Mouse (Mus musculus): ENCODE data around the gene Ppt2. TPM values are rescaled to one million over a fixed set of nuclear protein-coding genes. Genes with fewer than 3 reads are reported as not detected.
A peak's percentile ranks its signal among the peaks of the same experiment; 100 is the strongest.

Ppt2 gene
- total and polyA plus RNA-seq, 2 experiments from 2014 or later: 20.2 to 27.2 TPM

DNA sequence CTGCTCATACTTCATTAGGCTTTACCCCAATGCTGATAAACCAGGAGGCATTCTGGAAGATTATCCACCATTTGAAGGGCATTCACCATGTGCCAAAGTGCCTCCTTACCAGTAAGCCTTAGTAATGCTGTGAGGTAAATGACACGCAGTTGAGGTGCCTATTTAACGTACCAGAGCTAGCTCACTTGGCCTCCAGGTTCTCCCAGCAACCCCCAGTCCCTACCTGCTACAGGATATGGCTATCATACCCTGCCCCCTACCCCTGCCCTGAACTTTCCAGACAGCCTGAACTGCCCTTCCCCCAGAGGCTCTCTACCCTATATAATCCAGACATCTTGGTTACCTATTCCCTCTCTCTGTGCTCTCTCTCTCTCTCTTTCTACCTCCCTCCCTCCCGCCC is 39.5 kb downstream of the Ppt2 start:
- whole genome bisulfite sequencing: 62% methylated on average over 3 of the region's 3 CpGs
- peaks cover 25% of the 10 kb centered on the region for H3K4me1 ChIP-seq (ENCODE audit: insufficient read depth)

DNA sequence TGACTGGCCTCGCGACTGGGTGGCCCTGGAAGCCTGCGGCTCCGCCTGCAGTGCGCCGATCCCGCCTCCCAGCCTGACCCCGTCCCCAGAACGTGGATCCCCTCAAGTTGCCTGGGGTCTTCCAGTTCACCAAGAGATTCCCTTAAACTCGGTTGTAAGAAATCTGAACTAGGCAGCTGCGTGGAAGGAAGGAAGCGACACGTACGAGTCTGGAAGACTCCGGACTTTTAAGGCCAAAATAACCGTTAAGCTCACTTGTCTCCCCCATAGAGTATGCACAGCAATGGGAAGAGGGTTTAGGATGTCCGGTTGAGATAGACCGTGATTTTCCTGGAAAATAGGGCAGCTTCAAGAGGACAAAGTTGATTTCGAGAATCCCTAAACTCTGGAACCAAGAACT is 40.5 kb downstream of the Ppt2 start:
- WGBS: 4% methylated on average over 19 of the region's 19 CpGs
- Histone ChIP-seq H3K4me1 (ENCODE audit: insufficient read depth) (peaks cover 25% of the 10 kb centered on the region), H3K4me2 (ENCODE audit: low read depth) (peak overlapping the region; percentile 98), H3K9ac (peak overlapping the region; percentile 87), H3K27ac (ENCODE audit: low read depth, low read length) (peak overlapping the region; percentile 99), H3K27me3 (ENCODE audit: insufficient read depth, low read length) (no peaks in the 10 kb centered on the region), H3K36me3 (ENCODE audit: insufficient read depth) (no peaks in the 10 kb centered on the region), H3K4me3 (ENCODE audit: low read depth, low read length) (peak overlapping the region; percentile 69), H3K9me3 (ENCODE audit: low read length) (no peaks in the 10 kb centered on the region)
- no peak for ATAC-seq
- DNase-seq: no peak
- TF ChIP-seq CTCF (IDR thresholded peaks at IDR 0.05; ENCODE audit: low read depth): no peak

More for the DNA sequence above, 39.5 kb downstream of the Ppt2 start:
- no peak for DNase-seq
- no peak overlapping the region for H3K4me3 ChIP-seq (ENCODE audit: low read depth, low read length)
- no peak for TF ChIP-seq CTCF (IDR thresholded peaks at IDR 0.05; ENCODE audit: low read depth)
- H3K27ac ChIP-seq (ENCODE audit: low read depth, low read length): no peak overlapping the region
- H3K9ac ChIP-seq: no peak overlapping the region
- H3K27me3 ChIP-seq (ENCODE audit: insufficient read depth, low read length): no peaks in the 10 kb centered on the region
- no peak overlapping the region for H3K4me2 ChIP-seq (ENCODE audit: low read depth)
- no peak for ATAC-seq
- no peaks in the 10 kb centered on the region for H3K36me3 ChIP-seq (ENCODE audit: insufficient read depth)
- H3K9me3 ChIP-seq (ENCODE audit: low read length): no peaks in the 10 kb centered on the region

DNA sequence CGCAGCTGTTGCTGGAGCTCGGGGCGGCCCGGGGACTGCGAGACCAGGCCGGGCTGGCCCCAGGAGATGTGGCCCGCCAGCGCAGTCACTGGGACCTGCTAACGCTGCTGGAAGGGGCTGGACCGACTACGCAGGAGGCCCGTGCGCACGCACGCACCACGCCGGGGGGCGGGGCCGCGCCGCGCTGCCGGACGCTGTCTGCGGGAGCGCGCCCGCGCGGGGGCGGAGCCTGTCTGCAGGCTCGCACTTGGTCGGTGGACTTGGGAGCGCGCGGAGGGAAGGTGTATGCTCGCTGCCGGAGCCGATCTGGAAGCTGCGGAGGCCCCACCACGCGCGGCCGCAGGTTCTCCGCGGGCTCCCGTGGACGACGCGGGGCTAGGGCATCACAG is 40.9 kb downstream of the Ppt2 start:
- no peak for TF ChIP-seq CTCF (IDR thresholded peaks at IDR 0.05; ENCODE audit: low read depth)
- 5% methylated on average over 50 of the region's 50 CpGs for WGBS

DNA sequence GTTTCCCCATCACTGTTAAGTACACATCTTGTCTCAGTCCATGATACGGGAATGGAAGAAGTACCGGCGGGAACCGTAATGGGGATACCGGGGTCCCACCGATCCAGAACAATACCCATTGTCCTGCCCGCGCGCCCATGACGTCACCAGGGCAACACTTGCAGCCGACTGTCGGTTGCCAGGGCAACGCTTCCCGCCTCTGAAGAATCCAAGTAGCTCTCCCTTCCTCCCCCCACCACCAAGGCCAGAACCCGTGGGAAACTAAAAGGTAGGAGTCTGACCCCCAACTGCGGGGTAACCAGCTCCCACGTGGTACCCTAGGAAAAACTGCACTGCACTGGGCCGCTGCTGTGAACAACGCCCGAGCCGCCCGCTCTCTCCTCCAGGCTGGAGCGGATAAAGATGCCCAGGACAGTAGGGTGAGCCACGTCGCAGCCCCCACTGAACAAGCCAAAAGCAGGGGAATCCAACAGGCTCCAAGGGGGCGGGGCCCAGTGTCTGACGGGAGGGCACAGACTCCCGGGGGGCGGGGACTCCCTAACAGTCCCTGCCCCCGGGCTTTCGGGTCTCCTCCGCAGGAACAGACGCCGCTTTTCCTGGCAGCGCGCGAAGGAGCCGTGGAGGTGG is 41.4 kb downstream of the Ppt2 start:
- peak overlapping the region; percentile 69 for H3K4me3 ChIP-seq (ENCODE audit: low read depth, low read length)
- H3K36me3 ChIP-seq (ENCODE audit: insufficient read depth): no peaks in the 10 kb centered on the region
- DNase-seq (peak; percentile 94), ATAC-seq (peak; percentile 80)
- H3K27ac ChIP-seq (ENCODE audit: low read depth, low read length): peak overlapping the region; percentile 99
- WGBS: under 1% methylated on average over 38 of the region's 38 CpGs
- H3K27me3 ChIP-seq (ENCODE audit: insufficient read depth, low read length): no peaks in the 10 kb centered on the region
- peak overlapping the region; percentile 98 for H3K4me2 ChIP-seq (ENCODE audit: low read depth)
- peaks cover 25% of the 10 kb centered on the region for H3K4me1 ChIP-seq (ENCODE audit: insufficient read depth)
- TF ChIP-seq CTCF (IDR thresholded peaks at IDR 0.05; ENCODE audit: low read depth): no peak
- H3K9ac ChIP-seq: peak overlapping the region; percentile 87
- H3K9me3 ChIP-seq (ENCODE audit: low read length): no peaks in the 10 kb centered on the region

More for the DNA sequence above, 40.9 kb downstream of the Ppt2 start:
- peaks cover 25% of the 10 kb centered on the region for H3K4me1 ChIP-seq (ENCODE audit: insufficient read depth)
- H3K27me3 ChIP-seq (ENCODE audit: insufficient read depth, low read length): no peaks in the 10 kb centered on the region
- DNase-seq (peak; percentile 98), ATAC-seq (peak; percentile 86)
- peak overlapping the region; percentile 99 for H3K27ac ChIP-seq (ENCODE audit: low read depth, low read length)
- H3K9me3 ChIP-seq (ENCODE audit: low read length): no peaks in the 10 kb centered on the region
- peak overlapping the region; percentile 98 for H3K4me2 ChIP-seq (ENCODE audit: low read depth)
- peak overlapping the region; percentile 69 for H3K4me3 ChIP-seq (ENCODE audit: low read depth, low read length)
- H3K36me3 ChIP-seq (ENCODE audit: insufficient read depth): no peaks in the 10 kb centered on the region
- peak overlapping the region; percentile 87 for H3K9ac ChIP-seq

DNA sequence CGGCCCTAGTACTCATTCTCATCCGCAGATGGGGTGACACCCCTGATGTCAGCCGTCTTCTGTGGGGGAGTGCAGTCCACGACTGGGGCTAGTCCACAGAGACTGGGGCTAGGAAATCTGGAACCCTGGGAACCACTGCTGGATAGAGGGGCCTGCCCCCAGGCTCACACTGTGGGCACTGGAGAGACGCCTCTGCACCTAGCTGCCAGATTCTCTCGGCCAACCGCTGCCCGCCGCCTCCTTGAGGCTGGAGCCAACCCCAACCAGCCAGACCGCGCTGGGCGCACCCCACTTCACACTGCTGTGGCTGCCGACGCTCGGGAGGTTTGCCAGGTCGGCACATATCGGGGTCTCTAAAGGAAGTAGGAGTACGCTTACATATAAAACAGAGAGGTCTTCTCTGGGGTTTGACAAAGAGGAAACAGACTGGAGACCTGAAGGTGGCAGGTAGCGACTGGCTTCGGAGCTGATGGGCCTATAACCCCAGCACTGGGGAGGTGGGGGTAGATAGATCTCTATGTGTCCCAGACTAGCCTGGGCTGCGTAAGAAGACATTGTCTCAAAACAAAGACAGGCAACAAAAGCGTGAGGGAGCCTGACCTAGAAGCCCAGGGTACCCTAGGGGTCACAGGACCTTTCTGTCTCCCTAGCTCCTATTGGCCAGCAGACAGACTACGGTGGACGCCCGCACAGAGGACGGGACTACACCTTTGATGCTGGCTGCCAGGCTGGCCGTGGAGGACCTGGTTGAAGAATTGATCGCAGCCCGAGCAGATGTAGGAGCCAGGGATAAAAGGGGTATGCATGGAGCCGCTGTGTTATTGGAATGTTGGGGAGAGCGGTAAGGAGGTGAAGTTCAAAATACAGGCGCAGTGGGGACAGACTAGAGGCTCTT is 42.2 kb downstream of the Ppt2 start:
- TF ChIP-seq CTCF (IDR thresholded peaks at IDR 0.05; ENCODE audit: low read depth): no peak
- Histone ChIP-seq H3K9ac (peak overlapping the region; percentile 87), H3K36me3 (ENCODE audit: insufficient read depth) (no peaks in the 10 kb centered on the region), H3K27me3 (ENCODE audit: insufficient read depth, low read length) (no peaks in the 10 kb centered on the region), H3K27ac (ENCODE audit: low read depth, low read length) (peak overlapping the region; percentile 99), H3K4me1 (ENCODE audit: insufficient read depth) (peaks cover 20% of the 10 kb centered on the region), H3K9me3 (ENCODE audit: low read length) (no peaks in the 10 kb centered on the region), H3K4me3 (ENCODE audit: low read depth, low read length) (peak overlapping the region; percentile 69), H3K4me2 (ENCODE audit: low read depth) (peak overlapping the region; percentile 98)
- 12% methylated on average over 32 of the region's 32 CpGs for WGBS
- DNase-seq: peak; percentile 60
- ATAC-seq: no peak; the same call in 1 of the 2 replicates

DNA sequence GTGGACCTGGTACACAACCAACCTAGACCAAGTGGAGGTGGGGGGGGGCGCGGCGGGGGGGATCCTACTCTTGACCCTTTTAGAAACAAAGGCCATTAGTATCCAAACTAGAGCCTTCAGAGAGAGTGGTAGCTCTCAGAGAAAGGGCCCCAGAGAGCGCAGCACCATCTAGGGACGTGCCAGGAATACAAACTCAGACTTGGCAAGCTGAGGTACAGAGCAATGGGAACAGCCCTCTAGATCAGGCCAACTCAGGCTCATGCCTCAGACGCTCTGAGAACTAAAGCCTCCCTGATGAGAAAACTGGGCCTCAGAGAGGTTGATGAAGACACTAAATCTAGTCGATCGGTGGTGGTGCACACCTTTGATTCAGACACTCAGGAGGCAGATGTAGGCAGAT is 43.2 kb downstream of the Ppt2 start:
- Histone ChIP-seq H3K4me2 (ENCODE audit: low read depth) (no peak overlapping the region), H3K27ac (ENCODE audit: low read depth, low read length) (no peak overlapping the region), H3K27me3 (ENCODE audit: insufficient read depth, low read length) (no peaks in the 10 kb centered on the region), H3K4me1 (ENCODE audit: insufficient read depth) (peaks cover 17% of the 10 kb centered on the region), H3K9ac (no peak overlapping the region), H3K4me3 (ENCODE audit: low read depth, low read length) (no peak overlapping the region), H3K9me3 (ENCODE audit: low read length) (no peaks in the 10 kb centered on the region), H3K36me3 (ENCODE audit: insufficient read depth) (no peaks in the 10 kb centered on the region)
- no peak for DNase-seq
- no peak for TF ChIP-seq CTCF (IDR thresholded peaks at IDR 0.05; ENCODE audit: low read depth)
- ATAC-seq: no peak
- 85% methylated on average over 8 of the region's 8 CpGs for WGBS

DNA sequence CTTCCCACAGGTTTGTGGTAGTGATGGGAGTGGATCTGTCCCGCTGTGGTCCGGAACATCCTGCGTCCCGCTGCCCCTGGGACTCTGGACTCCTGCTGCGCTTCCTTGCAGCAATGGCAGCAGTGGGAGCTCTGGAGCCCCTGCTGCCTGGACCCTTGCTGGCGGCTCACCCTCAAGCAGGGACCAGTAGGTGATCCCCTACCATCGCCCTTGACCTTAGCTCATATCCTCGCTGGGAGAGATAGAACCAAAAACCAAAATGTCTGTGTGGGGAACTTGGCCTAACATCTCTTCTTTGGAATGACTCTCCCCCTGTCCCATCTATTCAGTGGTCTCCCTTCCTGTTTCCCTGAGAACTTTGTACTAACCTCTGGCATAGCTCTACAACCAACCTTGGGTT is 44.5 kb downstream of the Ppt2 start:
- H3K4me1 ChIP-seq (ENCODE audit: insufficient read depth): peaks cover 17% of the 10 kb centered on the region

More for the DNA sequence above, 44.5 kb downstream of the Ppt2 start:
- DNase-seq: no peak
- Histone ChIP-seq H3K4me3 (ENCODE audit: low read depth, low read length) (no peak overlapping the region), H3K27ac (ENCODE audit: low read depth, low read length) (no peak overlapping the region), H3K4me2 (ENCODE audit: low read depth) (no peak overlapping the region), H3K9ac (no peak overlapping the region), H3K36me3 (ENCODE audit: insufficient read depth) (no peaks in the 10 kb centered on the region), H3K27me3 (ENCODE audit: insufficient read depth, low read length) (no peaks in the 10 kb centered on the region), H3K9me3 (ENCODE audit: low read length) (no peaks in the 10 kb centered on the region)
- WGBS: 94% methylated on average over 8 of the region's 8 CpGs
- no peak for ATAC-seq
- TF ChIP-seq CTCF (IDR thresholded peaks at IDR 0.05; ENCODE audit: low read depth): no peak
